In genomic region chr8:45110064-45110812, GRCm38 (mm10) we compare ENCODE assay signal across 10 mouse cellular contexts. TPM values are rescaled to one million over a fixed set of nuclear protein-coding genes. Genes with fewer than 3 reads are reported as not detected.
DNase-seq lines count a peak whose midpoint lies in the region; ATAC-seq lines count a peak whose summit lies in the region.
"Had no signal": no experiment of that assay in that cellular context is flagged by ENCODE, and none has a peak within 500 bp of the region (broad histone marks: within the 10 kb centered on the region; RNA-seq: fewer than 3 reads in every experiment).

No protein-coding gene starts in this region.

- no peak for DNase-seq in heart, postnatal 4 days
- DNase-seq in Muller cell, postnatal 12 days (ENCODE audit: inconsistent ontology term): peak; percentile 5
- DNase-seq in midbrain, embryonic 11.5 days (ENCODE audit: low spot score, missing footprints): no peak
- DNase-seq in thymus, postnatal 25 days: no peak
- DNase-seq in natural killer cell, adult 2 months (ENCODE audit: low spot score in 2 of 2): no peak
- no peak for DNase-seq in left cerebral cortex, postnatal 4 days

- H3K27me3 ChIP-seq in heart, embryonic 12.5 days (replicated peaks): peaks cover 21% of the 10 kb centered on the region
- no peaks in the 10 kb centered on the region for H3K27me3 ChIP-seq in hindbrain, embryonic 12.5 days
- H3K27me3 ChIP-seq in midbrain, embryonic 11.5 days (ENCODE audit: control insufficient read depth, insufficient read depth, low read length): no peaks in the 10 kb centered on the region

- H3K27ac ChIP-seq in heart, embryonic 12.5 days (ENCODE audit: poor library complexity, severe bottlenecking): no peak overlapping the region
- H3K27ac ChIP-seq in hindbrain, embryonic 12.5 days: no peak overlapping the region
- no peak overlapping the region for H3K27ac ChIP-seq in midbrain, embryonic 11.5 days (ENCODE audit: low read depth, low read length)
- H3K27ac ChIP-seq: macrophage had no signal

- no peak overlapping the region for H3K9ac ChIP-seq in heart, embryonic 12.5 days
- H3K9ac ChIP-seq in hindbrain, embryonic 12.5 days: no peak overlapping the region
- no peak overlapping the region for H3K9ac ChIP-seq in midbrain, embryonic 11.5 days (ENCODE audit: low read length)

- H3K4me1 ChIP-seq in heart, embryonic 12.5 days (replicated peaks): peaks cover 11% of the 10 kb centered on the region
- H3K4me1 ChIP-seq in hindbrain, embryonic 12.5 days: peaks cover 13% of the 10 kb centered on the region
- peaks cover 4% of the 10 kb centered on the region; the same call in 1 of the 2 replicates for H3K4me1 ChIP-seq in midbrain, embryonic 11.5 days (ENCODE audit: control insufficient read depth, insufficient read depth, low read length)

- peak overlapping the region; percentile 42 for H3K4me3 ChIP-seq in heart, embryonic 12.5 days
- H3K4me3 ChIP-seq in hindbrain, embryonic 12.5 days: peak overlapping the region; percentile 22
- peak overlapping the region; percentile 9; the same call in 1 of the 2 replicates for H3K4me3 ChIP-seq in midbrain, embryonic 11.5 days (ENCODE audit: low read depth, low read length)

- intact Hi-C loops in left cerebral cortex, postnatal 4 days (cut with DNase I): no loop called here

- peak overlapping the region; percentile 69 for H3K4me2 ChIP-seq in heart, embryonic 12.5 days
- peak overlapping the region; percentile 54 for H3K4me2 ChIP-seq in hindbrain, embryonic 12.5 days (replicated peaks)
- peak overlapping the region; percentile 42 for H3K4me2 ChIP-seq in midbrain, embryonic 11.5 days

- WGBS in heart, embryonic 12.5 days: 9% methylated on average over 16 of the region's 16 CpGs
- 8% methylated on average over 16 of the region's 16 CpGs for WGBS in hindbrain, embryonic 12.5 days
- WGBS in midbrain, embryonic 11.5 days: 13% methylated on average over 16 of the region's 16 CpGs

- peak; percentile 11; the same call in 1 of the 2 replicates for ATAC-seq in heart, embryonic 12.5 days (ENCODE audit: insufficient number of reproducible peaks, low FRiP score)
- ATAC-seq in hindbrain, embryonic 12.5 days (ENCODE audit: low FRiP score): peak; percentile 69; the same call in 1 of the 2 replicates
- peak; percentile 70; the same call in 1 of the 2 replicates for ATAC-seq in midbrain, embryonic 11.5 days (ENCODE audit: low FRiP score)

- H3K36me3 ChIP-seq in heart, embryonic 12.5 days: no peaks in the 10 kb centered on the region
- no peaks in the 10 kb centered on the region for H3K36me3 ChIP-seq in hindbrain, embryonic 12.5 days
- H3K36me3 ChIP-seq in midbrain, embryonic 11.5 days (ENCODE audit: control insufficient read depth, insufficient read depth, low read length): no peaks in the 10 kb centered on the region

- H3K9me3 ChIP-seq in heart, embryonic 12.5 days (replicated peaks): no peaks in the 10 kb centered on the region
- no peaks in the 10 kb centered on the region for H3K9me3 ChIP-seq in hindbrain, embryonic 12.5 days (replicated peaks)
- no peaks in the 10 kb centered on the region for H3K9me3 ChIP-seq in midbrain, embryonic 11.5 days (ENCODE audit: control insufficient read depth, low read length)

RNA-seq across cellular contexts. Expression of gene Mtnr1a, which starts 41.3 kb away (rescaled TPM):
- polyA plus RNA-seq in heart, embryonic 12.5 days (2016; fragmentation: Nextera tagmentation; extraction: Ambion mirVana): not detected in 2 replicates
- total RNA-seq in heart, postnatal 4 days (2021): not detected
- polyA plus RNA-seq in hindbrain, embryonic 12.5 days (2016; fragmentation: Nextera tagmentation; extraction: Ambion mirVana): 0.22 TPM in 1 of 2 replicates, not detected in the other
- polyA plus RNA-seq in midbrain, embryonic 11.5 days (2014; fragmentation: Nextera tagmentation; extraction: Ambion mirVana): 0.14 and 0.63 TPM in 2 replicates
- total RNA-seq in left cerebral cortex, postnatal 4 days (2021): not detected
- polyA plus RNA-seq: C2C12, macrophage had no signal

Comparison
In these comparisons a context has a peak if more than half of its experiments do, and no peak if none do; other contexts are left out.
1. ATAC-seq: peak in every context shown above with its lines; median percentile 70 in midbrain, embryonic 11.5 days; 69 in hindbrain, embryonic 12.5 days; 11 in heart, embryonic 12.5 days.